Mouse (Mus musculus): Measurements from ENCODE around the gene Th. TPM values are rescaled to one million over a fixed set of nuclear protein-coding genes. Genes with fewer than 3 reads are reported as not detected.

Th gene
- total and polyA plus RNA-seq, 3 experiments, result 0.27 TPM; not detected in 2

DNA sequence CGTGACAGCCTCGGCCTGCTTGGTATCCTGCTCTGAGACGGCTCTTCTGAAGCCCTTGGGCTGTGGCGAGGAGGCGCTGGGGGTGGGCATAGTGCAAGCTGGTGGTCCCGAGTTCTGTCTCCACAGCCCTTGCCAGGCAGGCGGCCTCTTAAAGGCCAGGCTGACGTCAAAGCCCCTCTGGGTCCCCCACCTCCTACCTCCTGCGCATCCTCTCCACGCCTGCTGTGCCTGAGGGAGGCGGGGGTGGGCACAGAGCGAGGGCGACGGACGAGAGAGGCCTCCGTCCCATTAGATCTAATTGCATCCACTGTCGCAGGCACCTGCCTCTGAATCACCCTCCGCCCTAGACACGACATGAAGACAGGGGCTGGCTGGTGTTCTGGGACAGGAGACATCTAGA lies 31.1 kb downstream of the Th start:
- DNase-seq, result no peak
- no peaks in the 10 kb centered on the region for H3K79me2 ChIP-seq (replicated peaks; ENCODE audit: control insufficient read depth, insufficient read depth, low read length)
- intact Hi-C loops (cut with DNase I), result loop anchor here (10.0 kb wide), 1 partner anchor 565 kb away; the partner anchor contains the start of gene Cdkn1c
- no peak overlapping the region for H3K4me3 ChIP-seq
- WGBS, result 75% methylated on average over 19 of the region's 19 CpGs
- no peaks in the 10 kb centered on the region for H3K36me3 ChIP-seq (ENCODE audit: control insufficient read depth, insufficient read depth, low read length)
- no peak overlapping the region for H3K27ac ChIP-seq
- no peak overlapping the region for H3K9ac ChIP-seq (ENCODE audit: low read depth, low read length)
- TF ChIP-seq POLR2A (IDR thresholded peaks at IDR 0.05; ENCODE audit: insufficient read depth, low read depth, low read length), result no peak
- no peak for TF ChIP-seq EP300 (IDR thresholded peaks at IDR 0.05; ENCODE audit: insufficient read depth, low read depth, low read length)
- TF ChIP-seq CTCF (IDR thresholded peaks at IDR 0.05), result no peak
- no peaks in the 10 kb centered on the region for H3K4me1 ChIP-seq (ENCODE audit: control insufficient read depth, insufficient read depth, low read length)
- no peaks in the 10 kb centered on the region for H3K27me3 ChIP-seq (ENCODE audit: control insufficient read depth, insufficient read depth, low read length)

DNA sequence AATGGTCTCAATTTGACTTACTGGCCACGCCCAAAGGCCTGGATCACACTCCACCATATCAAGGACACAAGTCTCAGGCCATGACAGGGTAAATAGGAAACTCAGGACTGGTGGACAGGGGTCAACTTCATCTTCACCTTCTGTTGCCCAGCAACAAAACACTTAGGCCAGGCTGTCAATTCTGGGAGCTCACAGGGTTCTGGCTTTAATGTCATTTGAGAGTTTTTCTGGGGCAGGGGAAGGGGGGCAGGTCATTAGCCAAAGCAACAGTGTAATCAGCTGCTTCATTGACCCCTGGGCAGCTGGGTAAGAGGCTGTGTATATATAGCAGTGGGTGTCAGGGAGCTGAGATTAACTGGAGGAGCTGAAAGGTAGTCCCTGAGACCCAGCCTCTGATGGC lies 33.5 kb downstream of the Th start:
- Histone ChIP-seq H3K36me3 (ENCODE audit: control insufficient read depth, insufficient read depth, low read length) (no peaks in the 10 kb centered on the region), H3K4me1 (ENCODE audit: control insufficient read depth, insufficient read depth, low read length) (no peaks in the 10 kb centered on the region), H3K9ac (ENCODE audit: low read depth, low read length) (no peak overlapping the region), H3K79me2 (replicated peaks; ENCODE audit: control insufficient read depth, insufficient read depth, low read length) (no peaks in the 10 kb centered on the region), H3K27ac (no peak overlapping the region), H3K4me3 (no peak overlapping the region), H3K27me3 (ENCODE audit: control insufficient read depth, insufficient read depth, low read length) (no peaks in the 10 kb centered on the region)
- WGBS, result 60% methylated on average over 1 of the region's 1 CpGs
- intact Hi-C loops (cut with DNase I), result loop anchor here (10.0 kb wide), 1 partner anchor 567 kb away; the partner anchor contains the start of gene Cdkn1c
- no peak for TF ChIP-seq EP300 (IDR thresholded peaks at IDR 0.05; ENCODE audit: insufficient read depth, low read depth, low read length)
- TF ChIP-seq CTCF (IDR thresholded peaks at IDR 0.05), result no peak
- DNase-seq, result peak in 1 of 2 experiments; percentile 8

DNA sequence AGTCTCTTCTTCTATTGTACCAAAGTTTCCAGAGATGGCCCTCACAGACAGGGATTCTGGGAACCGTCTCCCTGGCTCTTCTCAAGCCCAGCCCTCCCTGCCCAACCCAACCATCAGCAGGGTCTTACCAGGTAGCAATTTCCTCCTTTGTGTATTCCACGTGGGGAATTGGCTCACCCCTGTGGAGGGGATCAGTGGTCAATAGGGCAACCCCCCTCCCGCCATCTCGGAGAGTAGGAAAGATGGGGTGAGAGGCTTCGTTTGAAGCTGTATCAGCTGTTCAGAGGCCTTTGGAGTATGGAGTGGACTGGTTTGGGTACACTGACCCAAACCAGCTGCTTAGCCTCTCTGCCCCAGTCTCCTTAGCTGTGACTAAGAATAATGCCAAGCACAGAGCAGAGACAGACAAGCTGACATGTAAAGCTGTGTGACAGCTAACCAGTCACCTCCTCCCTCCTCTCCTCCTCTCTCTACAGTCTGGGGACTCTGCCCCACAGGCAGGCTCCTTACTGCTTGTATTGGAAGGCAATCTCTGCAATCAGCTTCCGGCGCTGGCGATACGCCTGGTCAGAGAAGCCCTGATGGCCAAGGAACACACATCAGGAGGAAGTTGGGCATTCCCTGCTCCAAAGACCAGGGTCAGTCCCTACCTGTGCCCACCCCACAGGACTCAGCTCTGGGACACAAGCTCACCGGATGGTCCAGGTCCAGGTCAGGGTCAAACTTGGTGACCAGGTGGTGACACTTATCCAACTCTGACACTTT lies 34.8 kb downstream of the Th start:
- Histone ChIP-seq H3K4me3 (no peak overlapping the region), H3K27ac (no peak overlapping the region), H3K36me3 (ENCODE audit: control insufficient read depth, insufficient read depth, low read length) (no peaks in the 10 kb centered on the region), H3K79me2 (replicated peaks; ENCODE audit: control insufficient read depth, insufficient read depth, low read length) (no peaks in the 10 kb centered on the region), H3K9ac (ENCODE audit: low read depth, low read length) (no peak overlapping the region), H3K4me1 (ENCODE audit: control insufficient read depth, insufficient read depth, low read length) (no peaks in the 10 kb centered on the region), H3K27me3 (ENCODE audit: control insufficient read depth, insufficient read depth, low read length) (no peaks in the 10 kb centered on the region)
- WGBS, result 79% methylated on average over 10 of the region's 10 CpGs
- peak in 1 of 2 experiments; percentile 14 for DNase-seq
- no peak for TF ChIP-seq POLR2A (IDR thresholded peaks at IDR 0.05; ENCODE audit: insufficient read depth, low read depth, low read length)
- no peak for TF ChIP-seq EP300 (IDR thresholded peaks at IDR 0.05; ENCODE audit: insufficient read depth, low read depth, low read length)
- TF ChIP-seq CTCF (IDR thresholded peaks at IDR 0.05), result no peak
- intact Hi-C loops (cut with DNase I), result loop anchor here (10.0 kb wide), 1 partner anchor 569 kb away; the partner anchor contains the start of gene Cdkn1c

DNA sequence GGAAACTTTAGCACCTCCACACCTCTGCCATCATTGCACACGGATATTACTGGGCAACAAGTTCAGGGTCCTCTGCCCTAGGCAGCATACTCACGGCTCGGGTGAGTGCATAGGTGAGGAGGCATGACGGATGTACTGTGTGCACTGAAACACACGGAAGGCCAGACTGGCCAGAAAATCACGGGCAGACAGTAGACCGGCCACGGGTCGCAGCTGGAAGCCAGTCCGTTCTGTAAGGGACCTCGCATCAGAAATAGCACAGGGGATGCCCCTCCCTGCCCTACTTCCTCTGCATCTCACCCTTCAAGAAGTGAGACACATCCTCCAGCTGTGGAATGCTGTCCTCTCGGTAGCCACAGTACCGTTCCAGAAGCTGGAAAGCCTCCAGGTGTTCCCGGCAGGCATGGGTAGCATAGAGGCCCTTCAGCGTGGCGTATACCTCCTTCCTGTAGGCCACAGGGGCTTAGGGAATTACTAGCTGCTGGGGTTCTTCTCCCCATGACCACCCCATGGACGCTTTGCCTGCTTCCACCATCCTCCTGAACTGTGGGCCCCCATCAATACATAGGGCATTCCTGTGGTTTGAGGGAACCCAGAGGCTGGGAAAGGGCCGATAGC lies 35.6 kb downstream of the Th start:
- no peak for TF ChIP-seq CTCF (IDR thresholded peaks at IDR 0.05)
- TF ChIP-seq POLR2A (IDR thresholded peaks at IDR 0.05; ENCODE audit: insufficient read depth, low read depth, low read length), result no peak
- no peak for TF ChIP-seq EP300 (IDR thresholded peaks at IDR 0.05; ENCODE audit: insufficient read depth, low read depth, low read length)
- 53% methylated on average over 18 of the region's 18 CpGs for WGBS
- Histone ChIP-seq H3K79me2 (replicated peaks; ENCODE audit: control insufficient read depth, insufficient read depth, low read length) (no peaks in the 10 kb centered on the region), H3K4me1 (ENCODE audit: control insufficient read depth, insufficient read depth, low read length) (no peaks in the 10 kb centered on the region), H3K27ac (no peak overlapping the region), H3K36me3 (ENCODE audit: control insufficient read depth, insufficient read depth, low read length) (no peaks in the 10 kb centered on the region), H3K27me3 (ENCODE audit: control insufficient read depth, insufficient read depth, low read length) (no peaks in the 10 kb centered on the region), H3K4me3 (no peak overlapping the region), H3K9ac (ENCODE audit: low read depth, low read length) (no peak overlapping the region)
- peak in 1 of 2 experiments; percentile 18 for DNase-seq
- intact Hi-C loops (cut with DNase I), result loop anchor here (10.0 kb wide), 1 partner anchor 569 kb away; the partner anchor contains the start of gene Cdkn1c

DNA sequence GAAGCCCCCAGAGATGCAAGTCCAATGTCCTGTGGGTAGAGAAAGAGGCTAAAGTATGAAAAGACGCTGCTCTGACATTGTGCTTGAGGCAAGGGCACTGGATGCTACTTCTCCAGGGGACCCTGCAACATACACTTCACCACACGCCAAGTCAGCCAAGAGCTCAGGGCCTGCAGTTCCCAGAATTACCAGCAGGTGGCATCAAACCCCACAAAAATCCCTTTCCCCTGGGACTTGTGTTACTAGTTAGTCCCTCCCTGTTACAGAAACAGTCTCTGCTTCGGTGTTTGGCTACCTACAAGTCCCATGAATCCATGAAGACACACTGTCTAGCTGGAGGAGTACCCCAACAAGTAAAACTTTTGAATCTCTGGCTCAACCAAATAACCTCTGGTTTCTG lies 36.3 kb downstream of the Th start:
- no peaks in the 10 kb centered on the region for H3K79me2 ChIP-seq (replicated peaks; ENCODE audit: control insufficient read depth, insufficient read depth, low read length)
- H3K4me3 ChIP-seq, result no peak overlapping the region
- no peaks in the 10 kb centered on the region for H3K27me3 ChIP-seq (ENCODE audit: control insufficient read depth, insufficient read depth, low read length)
- WGBS, result 0% methylated on average over 3 of the region's 3 CpGs
- no peak overlapping the region for H3K9ac ChIP-seq (ENCODE audit: low read depth, low read length)
- intact Hi-C loops (cut with DNase I), result loop anchor here (1.0 to 10.0 kb wide), 4 partner anchors 25 to 570 kb away; partner anchors contain the start of genes Cdkn1c and Tspan32
- H3K4me1 ChIP-seq (ENCODE audit: control insufficient read depth, insufficient read depth, low read length), result no peaks in the 10 kb centered on the region
- H3K36me3 ChIP-seq (ENCODE audit: control insufficient read depth, insufficient read depth, low read length), result no peaks in the 10 kb centered on the region
- no peak overlapping the region for H3K27ac ChIP-seq
- TF ChIP-seq POLR2A (IDR thresholded peaks at IDR 0.05; ENCODE audit: insufficient read depth, low read depth, low read length) (no peak), CTCF (IDR thresholded peaks at IDR 0.05) (peak; percentile 99), EP300 (IDR thresholded peaks at IDR 0.05; ENCODE audit: insufficient read depth, low read depth, low read length) (peak; percentile 33; the same call in 1 of the 2 replicates)
- DNase-seq, result peak; percentile 73 to 89
